Mouse (Mus musculus) thymus, adult 2 months (tissue): ENCODE results near the gene Tmem184b. TPM values are rescaled to one million over a fixed set of nuclear protein-coding genes. Genes with fewer than 3 reads are reported as not detected.

Experiments
- DNase-seq: peaks from one replicate; pipeline ENCODE4 v3.0.0; 2021
- H3K27ac ChIP-seq: fragments of 200-500 bp; 2 replicates; pipeline ENCODE4 v1.5.1; 2012; ENCODE audit warnings: low read length, control low read depth; ENCODE audit not compliant: control insufficient read depth, insufficient read depth
- H3K27me3 ChIP-seq: fragments of 200-500 bp; 2 replicates; pipeline ENCODE4 v1.6.1; 2012; ENCODE audit warnings: mild to moderate bottlenecking, low read length, moderate library complexity, mixed read lengths; ENCODE audit not compliant: control insufficient read depth, insufficient read depth
- H3K36me3 ChIP-seq: fragments of 200-500 bp; 2 replicates; pipeline ENCODE4 v1.6.1; 2012; ENCODE audit warnings: mild to moderate bottlenecking, low read length, moderate library complexity; ENCODE audit not compliant: control insufficient read depth, insufficient read depth
- H3K4me1 ChIP-seq: fragments of 200-500 bp; replicated peaks from 2 replicates; pipeline ENCODE4 v1.6.1; 2012; ENCODE audit warnings: low read length; ENCODE audit not compliant: control insufficient read depth, insufficient read depth
- H3K4me3 ChIP-seq: fragments of 200-500 bp; 2 replicates; pipeline ENCODE4 v1.5.1; 2012; ENCODE audit warnings: mild to moderate bottlenecking, low read length, control low read depth, moderate library complexity; ENCODE audit not compliant: control insufficient read depth, insufficient read depth
- CTCF ChIP-seq: fragments of 200-500 bp; IDR thresholded peaks from 2 replicates; pipeline ENCODE4 v1.5.1; 2012; ENCODE audit warnings: mild to moderate bottlenecking, control low read depth, low read length, moderate library complexity, borderline replicate concordance; ENCODE audit not compliant: control insufficient read depth, poor library complexity, insufficient read depth; ENCODE audit errors: extremely low read depth
- POLR2A ChIP-seq: fragments of 200-500 bp; IDR thresholded peaks from 2 replicates; pipeline ENCODE4 v1.6.1; 2012; ENCODE audit warnings: mild to moderate bottlenecking, low read length, control low read depth, moderate library complexity; ENCODE audit not compliant: control insufficient read depth, poor library complexity, insufficient read depth; ENCODE audit errors: extremely low read depth
- WGBS: fragments of 180-500 bp; shearing (Covaris S2); methylation state at CpG from one replicate; pipeline ENCODE4 v1.1.7; 2018; 5-methylcytosine and 5-hydroxymethylcytosine counted together
- polyA plus RNA-seq: library from polyadenylated mRNA; depleted of rRNA; stranded (reverse); fragments of >200 nt; gene quantifications from 2 replicates; pipeline ENCODE4 v1.2.3, GENCODE M21; 2012

Gene Tmem184b
- polyA plus RNA-seq, 1 experiment: 225 TPM

DNA sequence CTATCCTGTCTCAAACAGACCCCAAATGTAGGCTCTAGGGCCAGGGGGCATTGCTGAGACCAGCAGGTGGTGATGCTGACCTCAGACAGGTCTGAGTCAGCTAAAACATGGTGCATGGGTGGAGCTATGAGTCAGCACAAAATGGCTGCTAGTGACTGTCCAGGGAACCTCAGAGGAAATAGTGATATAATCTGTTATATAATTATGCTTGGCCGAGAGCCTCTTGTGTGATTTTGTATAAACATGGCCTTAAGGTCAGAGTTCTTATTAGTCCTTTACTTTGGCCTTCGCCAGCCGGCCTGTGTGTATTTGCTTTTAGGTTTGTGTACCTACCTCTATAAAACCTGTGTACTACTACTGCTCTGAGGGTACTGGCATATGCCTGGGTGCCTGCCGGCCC, 70.0 kb downstream of the Tmem184b start:
- no peak overlapping the region for H3K4me3 ChIP-seq
- no peaks in the 10 kb centered on the region for H3K27me3 ChIP-seq
- DNase-seq: no peak
- H3K27ac ChIP-seq: no peak overlapping the region
- TF ChIP-seq CTCF: no peak
- no peak for TF ChIP-seq POLR2A
- H3K4me1 ChIP-seq: no peaks in the 10 kb centered on the region
- no peaks in the 10 kb centered on the region for H3K36me3 ChIP-seq
- 88% methylated on average over 4 of the region's 4 CpGs for WGBS

DNA sequence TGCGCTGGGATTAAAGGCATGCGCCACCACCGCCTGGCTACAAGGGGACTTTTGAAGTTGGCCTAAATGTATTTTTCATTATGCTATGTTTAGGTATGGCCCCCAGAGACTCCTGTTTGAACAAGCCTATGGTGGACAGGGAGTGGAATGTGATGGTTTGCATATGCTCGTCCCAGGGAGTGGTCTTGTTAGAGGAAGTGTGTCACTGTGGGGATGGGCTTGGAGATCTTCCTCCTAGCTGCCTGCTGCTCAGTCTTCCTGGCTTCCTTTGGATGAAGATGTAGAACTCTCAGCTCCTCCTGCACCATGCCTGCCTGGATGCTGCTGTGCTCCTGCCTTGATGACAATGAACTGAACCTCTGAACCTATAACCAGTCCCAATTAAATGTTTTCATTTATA, 72.8 kb downstream of the Tmem184b start:
- Histone ChIP-seq H3K4me3 (no peak overlapping the region), H3K27ac (no peak overlapping the region), H3K36me3 (no peaks in the 10 kb centered on the region), H3K27me3 (no peaks in the 10 kb centered on the region), H3K4me1 (peaks cover 17% of the 10 kb centered on the region)
- DNase-seq: no peak
- TF ChIP-seq POLR2A: no peak
- 86% methylated on average over 4 of the region's 4 CpGs for WGBS

- no peaks in the 10 kb centered on the region for H3K27me3 ChIP-seq
- WGBS: 94% methylated on average over 6 of the region's 6 CpGs
- H3K4me1 ChIP-seq: peaks cover 22% of the 10 kb centered on the region
- H3K4me3 ChIP-seq: no peak overlapping the region
- no peak for DNase-seq
- H3K36me3 ChIP-seq: no peaks in the 10 kb centered on the region
- no peak overlapping the region for H3K27ac ChIP-seq
- TF ChIP-seq CTCF (no peak), POLR2A (no peak)
Observed at GRCm38 (mm10) chr15:79329979-79330363, 73.4 kb downstream of the Tmem184b start.

DNA sequence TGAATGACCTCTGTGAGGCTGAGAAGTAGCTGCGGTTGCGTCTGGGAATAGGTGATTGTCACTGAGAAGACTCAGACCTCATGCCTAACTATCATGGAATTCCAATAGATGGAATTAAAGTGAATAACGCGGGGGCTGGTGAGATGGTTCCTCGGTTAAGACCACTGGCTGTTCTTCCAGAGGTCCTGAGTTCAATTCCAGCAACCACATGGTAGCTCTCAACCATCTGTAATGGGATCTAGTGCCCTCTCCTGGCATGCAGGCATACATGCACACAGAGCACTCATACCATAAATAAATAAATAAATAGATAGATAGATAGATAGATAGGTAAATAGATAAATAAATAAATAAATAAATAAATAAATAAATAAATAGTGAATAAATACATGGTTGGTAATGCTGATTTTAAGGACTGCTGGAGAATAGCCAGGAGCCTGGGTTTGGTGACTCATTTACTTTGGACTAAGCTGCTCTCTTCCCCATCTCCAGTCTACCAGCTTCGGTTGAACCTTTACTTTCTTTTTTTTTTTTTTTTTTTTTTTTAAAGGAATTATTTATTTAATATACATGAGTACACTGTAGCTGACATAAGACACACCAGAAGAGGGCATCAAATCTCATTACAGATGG, 73.9 kb downstream of the Tmem184b start:
- Histone ChIP-seq H3K36me3 (no peaks in the 10 kb centered on the region), H3K27me3 (no peaks in the 10 kb centered on the region), H3K27ac (no peak overlapping the region), H3K4me3 (no peak overlapping the region), H3K4me1 (peaks cover 28% of the 10 kb centered on the region)
- TF ChIP-seq POLR2A (no peak), CTCF (no peak)
- no peak for DNase-seq
- 97% methylated on average over 6 of the region's 6 CpGs for WGBS

GRCm38 (mm10) chr15:79328939-79329275, 74.5 kb downstream of the Tmem184b start:
- no peak overlapping the region for H3K27ac ChIP-seq
- no peaks in the 10 kb centered on the region for H3K36me3 ChIP-seq
- DNase-seq: no peak
- no peak for TF ChIP-seq POLR2A
- no peak for TF ChIP-seq CTCF
- no peaks in the 10 kb centered on the region for H3K27me3 ChIP-seq
- 72% methylated on average over 4 of the region's 4 CpGs for WGBS
- H3K4me1 ChIP-seq: peaks cover 33% of the 10 kb centered on the region
- no peak overlapping the region for H3K4me3 ChIP-seq

- no peaks in the 10 kb centered on the region for H3K36me3 ChIP-seq
- WGBS: 2% methylated on average over 46 of the region's 46 CpGs
- TF ChIP-seq CTCF: 0 out of 2 replicates have a peak, but pooled peaks have one; percentile 35
- TF ChIP-seq POLR2A: peak; percentile 77; the same call in 1 of the 2 replicates
- peak; percentile 97 for DNase-seq
- peak within 1 kb of the TSS; percentile 63 for H3K4me3 ChIP-seq
- H3K27me3 ChIP-seq: no peaks in the 10 kb centered on the region
- H3K4me1 ChIP-seq: peaks cover 39% of the 10 kb centered on the region
- peak within 1 kb of the TSS; percentile 67 for H3K27ac ChIP-seq
Observed at GRCm38 (mm10) chr15:79328058-79328938, 75.1 kb downstream of the Tmem184b start, which contains the start of gene Pla2g6. Pla2g6 (minus strand) TSS chr15:79328390.

DNA sequence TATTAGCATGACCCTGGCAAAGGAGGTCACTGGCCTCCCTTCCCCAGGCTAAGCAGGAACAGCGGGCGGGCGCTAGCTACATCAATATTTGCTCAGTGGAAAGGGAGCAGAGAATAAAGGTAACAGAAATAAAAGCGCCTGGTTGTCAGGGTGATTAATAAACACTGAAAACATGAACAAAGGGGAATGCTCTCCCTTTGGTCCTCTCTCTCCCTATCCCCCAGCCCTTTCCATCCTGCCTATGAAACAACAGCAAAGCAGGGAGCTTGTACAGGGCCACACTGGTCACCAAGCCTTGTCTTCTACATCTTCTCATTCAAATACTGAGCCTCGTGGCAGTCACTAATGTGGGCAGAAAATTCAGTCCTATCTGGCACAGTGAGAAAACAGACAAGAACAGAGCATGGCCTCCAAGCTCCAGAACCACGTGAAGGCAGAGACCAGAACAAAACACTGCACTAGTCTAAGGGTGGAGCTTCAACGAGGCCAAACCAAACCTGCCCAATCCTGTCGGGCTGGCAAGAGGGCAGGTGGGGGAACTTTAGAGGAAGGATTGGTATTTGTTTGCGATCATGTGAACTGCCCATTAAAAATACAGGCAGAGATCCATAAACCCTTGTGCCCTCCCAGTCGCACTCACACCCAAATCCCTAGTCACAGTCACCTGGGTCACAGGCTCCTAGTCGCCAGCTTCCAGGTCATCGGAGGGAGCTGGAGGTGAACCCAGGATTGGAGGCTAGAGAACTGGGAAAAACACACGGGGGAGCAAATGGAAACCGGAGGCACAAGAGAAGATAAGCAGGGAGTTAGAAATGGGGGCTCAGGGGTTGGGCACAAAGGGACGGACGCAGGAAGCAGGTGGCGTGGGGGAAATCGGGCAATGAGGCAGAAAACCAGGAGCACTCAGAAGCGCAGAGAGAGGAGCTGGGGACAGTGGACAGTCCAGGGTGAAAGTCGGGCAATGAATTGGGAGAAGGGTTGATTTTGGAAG, 76.1 kb downstream of the Tmem184b start:
- Histone ChIP-seq H3K27me3 (no peaks in the 10 kb centered on the region), H3K4me1 (peaks cover 45% of the 10 kb centered on the region), H3K27ac (peak overlapping the region; percentile 67), H3K4me3 (peak overlapping the region; percentile 63), H3K36me3 (no peaks in the 10 kb centered on the region)
- TF ChIP-seq CTCF: no peak
- TF ChIP-seq POLR2A: no peak
- 19% methylated on average over 20 of the region's 20 CpGs for WGBS
- DNase-seq: no peak
